Mouse (Mus musculus): ENCODE results near the gene Isy1. TPM values are rescaled to one million over a fixed set of nuclear protein-coding genes. Genes with fewer than 3 reads are reported as not detected.
A peak's percentile ranks its signal among the peaks of the same experiment; 100 is the strongest.
"Not testable (repeated sequence)": the region's sequence is repeated elsewhere in the genome, so short reads cannot be mapped to it uniquely, and the experiment has no call there.

The Isy1 gene
- polyA plus RNA-seq, 1 experiment from 2014 or later = 24.1 TPM

GRCm38 (mm10) chr6:87777842-87778241 lies 60.8 kb downstream of the Isy1 start, which contains the start of gene Gp9:
Gp9 (plus strand) TSS chr6:87778072.
- WGBS (ENCODE audit: insufficient replicate concordance) = 16% methylated on average over 2 of the region's 2 CpGs
- H3K36me3 ChIP-seq (replicated peaks) = no peaks in the 10 kb centered on the region
- peak within 1 kb of the TSS; percentile 45 for H3K4me3 ChIP-seq (replicated peaks)
- peak within 1 kb of the TSS; percentile 55 for H3K9ac ChIP-seq
- H3K27ac ChIP-seq (replicated peaks) = peak within 1 kb of the TSS; percentile 94
- peaks cover 41% of the 10 kb centered on the region for H3K4me1 ChIP-seq (replicated peaks)
- H3K4me2 ChIP-seq = peak within 1 kb of the TSS; percentile 64
- no peaks in the 10 kb centered on the region for H3K27me3 ChIP-seq
- no peaks in the 10 kb centered on the region for H3K9me3 ChIP-seq (replicated peaks)
- no peak for ATAC-seq (ENCODE audit: insufficient read depth)

DNA sequence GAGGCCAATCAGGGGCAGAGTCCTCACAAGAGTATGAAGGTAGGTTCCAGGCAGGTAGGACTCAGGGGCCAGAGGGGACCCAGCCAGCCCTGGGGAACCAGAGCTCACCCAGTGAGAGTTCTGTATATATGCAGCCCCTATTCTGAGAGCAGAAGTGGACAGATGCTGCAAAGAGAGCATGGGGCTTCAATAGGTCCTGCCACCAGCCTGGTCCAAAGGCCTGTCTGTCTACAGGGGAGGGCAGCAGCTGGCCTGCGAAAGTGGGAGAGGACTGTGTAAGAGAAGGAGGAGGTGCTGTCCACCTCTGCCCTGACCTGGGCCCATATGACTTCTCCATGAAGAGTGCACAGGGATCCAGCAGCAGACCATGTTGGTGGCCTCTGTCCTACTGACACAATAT lies 61.9 kb downstream of the Isy1 start:
- ATAC-seq (ENCODE audit: insufficient read depth) = 0 out of 2 replicates have a peak, but pooled peaks have one; percentile 7
- Histone ChIP-seq H3K9me3 (replicated peaks) (no peaks in the 10 kb centered on the region), H3K27ac (replicated peaks) (peak overlapping the region; percentile 94), H3K4me3 (replicated peaks) (peak overlapping the region; percentile 45), H3K4me2 (peak overlapping the region; percentile 64), H3K36me3 (replicated peaks) (no peaks in the 10 kb centered on the region), H3K9ac (peak overlapping the region; percentile 55), H3K27me3 (no peaks in the 10 kb centered on the region), H3K4me1 (replicated peaks) (peaks cover 41% of the 10 kb centered on the region)
- WGBS (ENCODE audit: insufficient replicate concordance) = 45% methylated on average over 1 of the region's 1 CpGs

- peak overlapping the region; percentile 94 for H3K27ac ChIP-seq (replicated peaks)
- no peaks in the 10 kb centered on the region for H3K27me3 ChIP-seq
- H3K4me1 ChIP-seq (replicated peaks) = peaks cover 41% of the 10 kb centered on the region
- H3K4me3 ChIP-seq (replicated peaks) = peak overlapping the region; percentile 45
- H3K36me3 ChIP-seq (replicated peaks) = no peaks in the 10 kb centered on the region
- peak; percentile 97 for ATAC-seq (ENCODE audit: insufficient read depth)
- 17% methylated on average over 3 of the region's 3 CpGs for WGBS (ENCODE audit: insufficient replicate concordance)
- H3K9ac ChIP-seq = peak overlapping the region; percentile 55
- H3K4me2 ChIP-seq = peak overlapping the region; percentile 64
- no peaks in the 10 kb centered on the region for H3K9me3 ChIP-seq (replicated peaks)
Observed at GRCm38 (mm10) chr6:87775588-87776245, 62.9 kb downstream of the Isy1 start.

GRCm38 (mm10) chr6:87774909-87775308 lies 63.7 kb downstream of the Isy1 start:
- no peak overlapping the region for H3K4me2 ChIP-seq
- H3K27me3 ChIP-seq = no peaks in the 10 kb centered on the region
- no peaks in the 10 kb centered on the region for H3K9me3 ChIP-seq (replicated peaks)
- 42% methylated on average over 9 of the region's 9 CpGs for WGBS (ENCODE audit: insufficient replicate concordance)
- no peaks in the 10 kb centered on the region for H3K36me3 ChIP-seq (replicated peaks)
- H3K9ac ChIP-seq = no peak overlapping the region
- peaks cover 41% of the 10 kb centered on the region for H3K4me1 ChIP-seq (replicated peaks)
- H3K27ac ChIP-seq (replicated peaks) = no peak overlapping the region
- no peak overlapping the region for H3K4me3 ChIP-seq (replicated peaks)
- ATAC-seq (ENCODE audit: insufficient read depth) = no peak

- Histone ChIP-seq H3K9ac (no peak overlapping the region), H3K4me1 (replicated peaks) (peaks cover 40% of the 10 kb centered on the region), H3K4me3 (replicated peaks) (no peak overlapping the region), H3K27ac (replicated peaks) (no peak overlapping the region), H3K36me3 (replicated peaks) (no peaks in the 10 kb centered on the region), H3K27me3 (no peaks in the 10 kb centered on the region), H3K9me3 (replicated peaks) (no peaks in the 10 kb centered on the region), H3K4me2 (no peak overlapping the region)
- ATAC-seq (ENCODE audit: insufficient read depth) = no peak
- WGBS (ENCODE audit: insufficient replicate concordance) = 34% methylated on average over 1 of the region's 1 CpGs
Observed at GRCm38 (mm10) chr6:87774466-87774865, 64.1 kb downstream of the Isy1 start.

DNA sequence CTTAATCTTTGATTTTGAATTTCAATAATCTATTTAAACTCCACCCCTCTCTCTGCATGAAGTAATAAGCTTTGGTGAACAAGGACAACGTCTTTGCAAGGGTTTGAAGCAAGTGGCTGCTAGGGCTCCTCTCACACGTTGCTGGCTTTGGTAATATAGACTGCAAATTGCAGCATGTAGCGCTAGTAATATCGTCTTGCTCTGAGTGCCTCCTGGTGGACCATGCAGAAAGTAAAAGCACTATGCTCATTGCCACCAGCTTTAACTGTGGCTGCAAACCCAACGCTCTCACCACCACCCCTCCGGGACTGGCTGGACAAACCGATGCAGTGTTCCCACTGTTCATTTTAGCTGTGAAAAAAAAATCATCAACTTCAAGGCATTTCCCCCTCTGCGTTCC lies 68.0 kb downstream of the Isy1 start:
- Histone ChIP-seq H3K4me3 (replicated peaks) (no peak overlapping the region), H3K27ac (replicated peaks) (no peak overlapping the region), H3K4me2 (no peak overlapping the region), H3K36me3 (replicated peaks) (no peaks in the 10 kb centered on the region), H3K9me3 (replicated peaks) (no peaks in the 10 kb centered on the region), H3K4me1 (replicated peaks) (peaks cover 2% of the 10 kb centered on the region), H3K9ac (no peak overlapping the region), H3K27me3 (no peaks in the 10 kb centered on the region)
- 39% methylated on average over 8 of the region's 8 CpGs for WGBS (ENCODE audit: insufficient replicate concordance)
- ATAC-seq (ENCODE audit: insufficient read depth) = peak; percentile 42; the same call in 1 of the 2 replicates

DNA sequence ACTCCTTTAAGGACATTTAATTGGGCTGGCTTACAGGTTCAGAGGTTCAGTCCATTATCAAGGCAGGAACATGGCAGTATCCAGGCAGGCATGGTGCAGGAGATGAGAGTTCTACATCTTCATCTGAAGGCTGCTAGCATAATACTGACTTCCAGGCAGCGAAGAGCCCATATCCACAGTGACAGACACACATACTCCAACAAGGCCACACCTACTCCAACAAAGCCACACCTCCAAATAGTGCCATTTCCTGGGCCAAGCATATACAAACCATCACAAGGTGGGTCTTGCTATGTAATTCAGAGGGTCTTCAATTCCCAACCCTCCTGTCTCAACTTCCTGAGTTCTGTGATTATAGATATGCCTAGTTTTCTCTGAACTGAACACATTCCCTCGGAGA lies 74.3 kb downstream of the Isy1 start:
- H3K9me3 ChIP-seq (replicated peaks); H3K36me3 ChIP-seq (replicated peaks); H3K27ac ChIP-seq (replicated peaks); H3K4me3 ChIP-seq (replicated peaks); ATAC-seq (ENCODE audit: insufficient read depth); H3K27me3 ChIP-seq; H3K4me2 ChIP-seq; H3K9ac ChIP-seq: not testable (repeated sequence)
- WGBS (ENCODE audit: insufficient replicate concordance) = 79% methylated on average over 2 of the region's 2 CpGs
- H3K4me1 ChIP-seq (replicated peaks) = peaks cover 36% of the 10 kb centered on the region

Other genes with a start within 250 kb of the Isy1 start
- gene Prokr1, start 248.1 kb downstream of the Isy1 start, polyA plus RNA-seq (2015; fragmentation: Nextera tagmentation; extraction: Ambion mirVana) = 5.4 and 6.7 TPM in 2 replicates
- gene Aplf, start 166.6 kb downstream of the Isy1 start, polyA plus RNA-seq (2015; fragmentation: Nextera tagmentation; extraction: Ambion mirVana) = 14.6 and 15.5 TPM in 2 replicates
- gene Efcc1, start 107.9 kb downstream of the Isy1 start, polyA plus RNA-seq (2015; fragmentation: Nextera tagmentation; extraction: Ambion mirVana) = 0.15 and 0.16 TPM in 2 replicates
- 26.8 and 29.9 TPM in 2 replicates for gene Gp9, start 60.7 kb downstream of the Isy1 start, polyA plus RNA-seq (2015; fragmentation: Nextera tagmentation; extraction: Ambion mirVana)
- 33.2 and 44.8 TPM in 2 replicates for gene Rab43, start 26.6 kb downstream of the Isy1 start, polyA plus RNA-seq (2015; fragmentation: Nextera tagmentation; extraction: Ambion mirVana)
- 3.0 and 4.1 TPM in 2 replicates for gene Gm45140, start 3.0 kb downstream of the Isy1 start, polyA plus RNA-seq (2015; fragmentation: Nextera tagmentation; extraction: Ambion mirVana)
- gene Cnbp, start 12.3 kb upstream of the Isy1 start, polyA plus RNA-seq (2015; fragmentation: Nextera tagmentation; extraction: Ambion mirVana) = 526 and 529 TPM in 2 replicates
- 56.2 and 61.2 TPM in 2 replicates for gene Copg1, start 49.0 kb upstream of the Isy1 start, polyA plus RNA-seq (2015; fragmentation: Nextera tagmentation; extraction: Ambion mirVana)
- 18.9 and 19.2 TPM in 2 replicates for gene Hmces, start 75.1 kb upstream of the Isy1 start, polyA plus RNA-seq (2015; fragmentation: Nextera tagmentation; extraction: Ambion mirVana)
- gene H1fx, start 142.8 kb upstream of the Isy1 start, polyA plus RNA-seq (2015; fragmentation: Nextera tagmentation; extraction: Ambion mirVana) = 2.9 and 3.2 TPM in 2 replicates
- gene Rab7, start 206.5 kb upstream of the Isy1 start, polyA plus RNA-seq (2015; fragmentation: Nextera tagmentation; extraction: Ambion mirVana) = 110 and 117 TPM in 2 replicates
- 181 and 184 TPM in 2 replicates for gene Rpn1, start 245.7 kb upstream of the Isy1 start, polyA plus RNA-seq (2015; fragmentation: Nextera tagmentation; extraction: Ambion mirVana)